Mouse (Mus musculus) liver, postnatal 0 days (tissue): ENCODE data around the gene Lpar2. TPM values are rescaled to one million over a fixed set of nuclear protein-coding genes. Genes with fewer than 3 reads are reported as not detected.

Experiments
- ATAC-seq: fragments of 200-750 bp; cut with Nextera tagmentation; 2 replicates; pipeline ENCODE4 v1.8.0; 2017; ENCODE audit warnings: mild to moderate bottlenecking, moderate library complexity
- DNase-seq: peaks from one replicate; pipeline ENCODE4 v3.0.0-alpha.2; 2016
- H3K27ac ChIP-seq: fragments of 300-500 bp; sonication (generic); 2 replicates; pipeline ENCODE4 v1.5.1; 2014; ENCODE audit warnings: antibody characterized with exemption, moderate library complexity, mild to moderate bottlenecking, low read depth
- H3K27me3 ChIP-seq: fragments of 300-500 bp; sonication (generic); 2 replicates; pipeline ENCODE4 v1.6.1; 2014; ENCODE audit warnings: low read length, control low read depth, mixed read lengths; ENCODE audit not compliant: insufficient read depth
- H3K36me3 ChIP-seq: fragments of 300-500 bp; sonication (generic); replicated peaks from 2 replicates; pipeline ENCODE4 v1.6.1; 2014; ENCODE audit warnings: mild to moderate bottlenecking, control low read depth, low read length, moderate library complexity, mixed read lengths; ENCODE audit not compliant: insufficient read depth
- H3K4me1 ChIP-seq: fragments of 300-500 bp; sonication (generic); 2 replicates; pipeline ENCODE4 v1.6.1; 2014; ENCODE audit warnings: antibody characterized with exemption, mild to moderate bottlenecking, control low read depth; ENCODE audit not compliant: insufficient read depth
- H3K4me2 ChIP-seq: fragments of 300-500 bp; sonication (generic); 2 replicates; pipeline ENCODE4 v1.6.1; 2014; ENCODE audit warnings: low read depth, mild to moderate bottlenecking, low read length, moderate library complexity, mixed read lengths
- H3K4me3 ChIP-seq: fragments of 300-500 bp; sonication (generic); 2 replicates; pipeline ENCODE4 v1.5.1; 2014; ENCODE audit warnings: low read depth, low read length
- H3K9ac ChIP-seq: fragments of 300-500 bp; sonication (generic); replicated peaks from 2 replicates; pipeline ENCODE4 v1.6.1; 2014; ENCODE audit warnings: mild to moderate bottlenecking, moderate library complexity
- H3K9me3 ChIP-seq: fragments of 300-500 bp; sonication (generic); 2 replicates; pipeline ENCODE4 v1.6.1; 2016; ENCODE audit warnings: mild to moderate bottlenecking, control low read depth, low read length, mixed read lengths
- CTCF ChIP-seq: sonication (generic); IDR thresholded peaks from 2 replicates; pipeline ENCODE4 v1.5.1; 2016; ENCODE audit warnings: antibody characterized with exemption, low read depth
- EP300 ChIP-seq: IDR thresholded peaks from 2 replicates; pipeline ENCODE4 v1.6.1; 2016; ENCODE audit warnings: antibody characterized with exemption, low read depth, mild to moderate bottlenecking
- WGBS: fragments of 180-500 bp; shearing (Covaris S2); extraction: QIAGEN DNeasy Blood & Tissue Kit; methylation state at CpG from one replicate; pipeline ENCODE4 v1.1.7; 2014; ENCODE audit not compliant: insufficient replicate concordance; 5-methylcytosine and 5-hydroxymethylcytosine counted together
- polyA plus RNA-seq: library from polyadenylated mRNA; unstranded; fragments of >200 nt; fragmentation: Nextera tagmentation; extraction: Ambion mirVana; gene quantifications from 2 replicates; pipeline ENCODE4 v1.2.1, GENCODE M21; 2015

Gene Lpar2
- polyA plus RNA-seq, 1 experiment from 2014 or later: 0.05 TPM

- Histone ChIP-seq H3K27me3 (no peaks in the 10 kb centered on the region), H3K4me3 (peak overlapping the region; percentile 98), H3K9me3 (no peaks in the 10 kb centered on the region), H3K36me3 (peaks cover 18% of the 10 kb centered on the region), H3K4me2 (peak overlapping the region; percentile 79), H3K27ac (peak overlapping the region; percentile 98), H3K4me1 (peaks cover 24% of the 10 kb centered on the region), H3K9ac (peak overlapping the region; percentile 94)
- DNase-seq (no peak), ATAC-seq (peak; percentile 22; the same call in 1 of the 2 replicates)
- 19% methylated on average over 11 of the region's 11 CpGs for WGBS
- TF ChIP-seq EP300 (no peak), CTCF (no peak)
These were observed 31.9 kb upstream of the Lpar2 start for GRCm38 (mm10) chr8:69790364-69790763.

- TF ChIP-seq CTCF (no peak), EP300 (peak; percentile 51; the same call in 1 of the 2 replicates)
- no peaks in the 10 kb centered on the region for H3K9me3 ChIP-seq
- peak; percentile 93 for DNase-seq
- peak within 1 kb of the TSS; percentile 79 for H3K4me2 ChIP-seq
- peak within 1 kb of the TSS; percentile 98 for H3K4me3 ChIP-seq
- peak within 1 kb of the TSS; percentile 98 for H3K27ac ChIP-seq
- peaks cover 24% of the 10 kb centered on the region for H3K4me1 ChIP-seq
- H3K36me3 ChIP-seq: peaks cover 22% of the 10 kb centered on the region
- 0% methylated on average over 38 of the region's 38 CpGs for WGBS
- ATAC-seq: peak; percentile 96
- peak within 1 kb of the TSS; percentile 94 for H3K9ac ChIP-seq
- no peaks in the 10 kb centered on the region for H3K27me3 ChIP-seq
These were observed 31.4 kb upstream of the Lpar2 start, which contains the start of the genes Atp13a1 and Zfp866 for GRCm38 (mm10) chr8:69790773-69791367. Atp13a1 (plus strand) TSS chr8:69791163. Zfp866 (minus strand) TSS chr8:69791178.

- Histone ChIP-seq H3K27me3 (no peaks in the 10 kb centered on the region), H3K4me1 (peaks cover 24% of the 10 kb centered on the region), H3K27ac (peak overlapping the region; percentile 98), H3K9me3 (no peaks in the 10 kb centered on the region), H3K9ac (peak overlapping the region; percentile 94), H3K4me2 (peak overlapping the region; percentile 79), H3K36me3 (peaks cover 28% of the 10 kb centered on the region), H3K4me3 (peak overlapping the region; percentile 98)
- WGBS: 3% methylated on average over 44 of the region's 48 CpGs
- ATAC-seq: peak; percentile 64
- peak; percentile 74 for DNase-seq
- TF ChIP-seq CTCF: 0 out of 2 replicates have a peak, but pooled peaks have one; percentile 11
- no peak for TF ChIP-seq EP300
These were observed 30.7 kb upstream of the Lpar2 start for GRCm38 (mm10) chr8:69791415-69792068.

GRCm38 (mm10) chr8:69793666-69794065 lies 28.6 kb upstream of the Lpar2 start:
- H3K36me3 ChIP-seq: peaks cover 49% of the 10 kb centered on the region
- no peaks in the 10 kb centered on the region for H3K27me3 ChIP-seq
- ATAC-seq (no peak), DNase-seq (no peak)
- H3K4me3 ChIP-seq: no peak overlapping the region
- no peak for TF ChIP-seq CTCF
- TF ChIP-seq EP300: no peak
- H3K27ac ChIP-seq: no peak overlapping the region
- H3K4me2 ChIP-seq: no peak overlapping the region
- no peaks in the 10 kb centered on the region for H3K9me3 ChIP-seq
- H3K4me1 ChIP-seq: peaks cover 24% of the 10 kb centered on the region
- H3K9ac ChIP-seq: no peak overlapping the region
- WGBS: 95% methylated on average over 4 of the region's 4 CpGs

- Histone ChIP-seq H3K36me3 (peaks cover 52% of the 10 kb centered on the region), H3K27me3 (no peaks in the 10 kb centered on the region), H3K9ac (no peak overlapping the region), H3K27ac (no peak overlapping the region), H3K4me3 (no peak overlapping the region), H3K4me1 (peaks cover 23% of the 10 kb centered on the region), H3K9me3 (no peaks in the 10 kb centered on the region), H3K4me2 (no peak overlapping the region)
- no peak for TF ChIP-seq EP300
- no peak for TF ChIP-seq CTCF
- DNase-seq (no peak), ATAC-seq (no peak)
- 94% methylated on average over 3 of the region's 3 CpGs for WGBS
These were observed 28.1 kb upstream of the Lpar2 start for GRCm38 (mm10) chr8:69794096-69794495.

- Histone ChIP-seq H3K36me3 (peaks cover 60% of the 10 kb centered on the region), H3K4me3 (no peak overlapping the region), H3K9ac (no peak overlapping the region), H3K9me3 (no peaks in the 10 kb centered on the region), H3K4me2 (no peak overlapping the region), H3K4me1 (peaks cover 15% of the 10 kb centered on the region), H3K27ac (no peak overlapping the region), H3K27me3 (no peaks in the 10 kb centered on the region)
- WGBS: 90% methylated on average over 6 of the region's 6 CpGs
- ATAC-seq: no peak
- TF ChIP-seq CTCF: no peak
- no peak for TF ChIP-seq EP300
- no peak for DNase-seq
These were observed 27.3 kb upstream of the Lpar2 start for GRCm38 (mm10) chr8:69794901-69795300.
